Mouse (Mus musculus) liver, adult (tissue): Measurements from ENCODE around the gene Ip6k2.

Source experiments
- GATA4 ChIP-seq: IDR thresholded peaks from 2 replicates; pipeline ENCODE4 v1.6.1; 2014; ENCODE audit warnings: mild to moderate bottlenecking, low read length; ENCODE audit not compliant: insufficient replicate concordance

The Ip6k2 gene

GRCm38 (mm10) chr9:108783548-108784463 lies at the start of gene Ip6k2:
Gene Ip6k2, plus strand, starts transcription at chr9:108783796.
- peak; percentile 100 for TF ChIP-seq GATA4

GRCm38 (mm10) chr9:108734626-108735025 lies 49.0 kb upstream of the Ip6k2 start:
- no peak for TF ChIP-seq GATA4

DNA sequence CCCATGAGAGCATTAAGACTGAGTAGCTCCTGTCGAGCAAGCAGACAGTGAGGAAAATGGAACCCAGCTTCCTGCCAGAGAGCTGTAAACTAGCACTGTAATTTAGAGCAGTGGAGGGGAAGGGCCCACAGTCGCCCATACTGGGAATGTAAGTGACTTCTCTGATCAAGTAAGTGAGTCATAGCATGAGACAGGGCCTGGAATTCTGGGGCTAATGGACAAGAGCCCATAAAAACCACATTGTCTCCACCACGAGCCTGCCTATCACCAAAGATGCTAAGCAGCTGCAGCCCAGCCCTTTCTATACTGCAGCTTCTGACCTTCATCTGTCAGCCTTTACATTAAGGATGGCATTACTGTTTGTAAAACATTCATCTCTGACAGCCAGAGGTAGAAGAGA lies 44.4 kb upstream of the Ip6k2 start:
- no peak for TF ChIP-seq GATA4

DNA sequence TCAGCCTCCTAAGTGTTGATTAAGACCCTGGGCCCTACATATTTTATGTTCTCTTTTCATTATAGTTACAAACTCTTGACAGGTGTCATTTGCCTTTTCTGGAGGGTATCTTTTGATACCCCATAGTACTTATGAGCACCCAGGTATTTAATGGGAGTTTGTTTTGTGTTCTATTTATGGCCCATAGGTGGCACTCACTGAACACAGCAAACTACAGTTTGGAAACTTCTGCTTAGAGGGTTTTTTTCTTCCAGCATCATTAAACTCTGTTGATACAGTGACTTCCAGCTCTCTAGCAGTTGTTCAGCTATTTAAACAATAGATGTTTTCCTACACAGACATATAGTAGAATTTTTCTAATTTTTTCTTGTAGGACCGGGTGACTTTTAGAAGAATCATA lies 43.5 kb upstream of the Ip6k2 start:
- no peak for TF ChIP-seq GATA4

DNA sequence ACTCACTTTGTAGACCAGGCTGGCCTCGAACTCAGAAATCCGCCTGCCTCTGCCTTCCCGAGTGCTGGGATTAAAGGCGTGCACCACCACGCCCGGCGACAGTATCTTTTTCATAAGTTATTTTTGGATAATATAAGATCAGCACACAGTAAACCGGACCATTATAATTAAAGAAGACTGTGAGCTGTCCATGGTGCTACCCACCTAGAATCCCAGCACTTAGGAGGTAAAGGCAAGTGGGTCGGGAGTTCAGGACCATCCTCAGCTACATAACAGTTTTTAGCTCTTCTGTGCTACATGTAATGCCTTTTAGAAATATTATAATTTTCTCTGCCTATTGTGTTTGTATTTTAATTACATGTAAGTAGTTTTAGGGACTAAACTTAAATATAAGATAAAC lies 41.5 kb upstream of the Ip6k2 start:
- no peak for TF ChIP-seq GATA4

DNA sequence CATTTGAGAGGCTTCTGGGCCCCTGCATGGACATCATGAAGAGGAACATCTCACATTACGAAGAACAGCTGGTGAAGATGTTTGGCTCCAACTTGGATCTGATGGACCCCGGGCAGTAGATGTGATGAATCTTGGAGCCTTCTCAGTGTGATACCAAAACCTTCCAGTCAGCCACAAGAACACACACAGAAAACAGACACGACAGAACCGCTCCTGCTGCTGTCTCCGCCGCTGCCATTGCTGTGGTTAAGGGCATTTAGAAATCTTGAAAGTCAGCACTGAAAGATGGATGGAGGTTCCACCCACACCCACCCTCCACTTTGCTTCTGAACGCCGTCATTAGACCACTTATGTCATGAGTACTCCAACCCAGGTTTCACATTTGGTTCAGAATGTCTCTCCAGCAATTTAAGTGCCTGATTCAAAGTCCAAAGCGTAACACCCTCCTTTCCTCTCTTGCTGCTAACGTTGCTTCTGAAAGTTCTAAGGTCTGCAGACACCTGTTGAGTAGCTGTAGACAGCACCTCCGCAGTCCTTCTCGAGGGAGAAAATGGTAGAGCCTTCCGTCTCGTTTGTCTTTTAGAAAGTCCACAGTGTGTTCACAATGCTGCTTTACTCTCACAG lies 36.6 kb upstream of the Ip6k2 start:
- no peak for TF ChIP-seq GATA4

DNA sequence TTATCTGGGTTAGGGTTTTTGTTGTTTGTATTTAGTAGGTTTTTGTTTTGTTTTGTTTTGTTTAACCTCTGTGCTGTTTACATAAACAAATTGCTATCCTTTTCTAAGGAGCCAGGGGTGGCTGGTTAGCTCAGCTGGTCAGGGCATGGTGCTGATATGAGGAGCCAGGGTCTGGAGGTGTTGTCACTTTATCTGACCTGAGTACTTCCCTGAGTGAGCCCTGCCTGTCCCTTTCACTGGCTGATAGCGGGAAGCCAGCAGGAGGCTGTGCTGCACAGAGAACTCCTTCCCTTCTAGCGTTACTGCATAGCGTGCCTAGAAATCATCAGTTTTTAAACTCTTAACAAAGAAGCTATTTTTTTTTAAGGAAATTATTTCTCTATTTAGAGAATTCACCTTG lies 35.9 kb upstream of the Ip6k2 start:
- no peak for TF ChIP-seq GATA4

- TF ChIP-seq GATA4: no peak
These were observed 34.9 kb upstream of the Ip6k2 start for GRCm38 (mm10) chr9:108748600-108749183.

DNA sequence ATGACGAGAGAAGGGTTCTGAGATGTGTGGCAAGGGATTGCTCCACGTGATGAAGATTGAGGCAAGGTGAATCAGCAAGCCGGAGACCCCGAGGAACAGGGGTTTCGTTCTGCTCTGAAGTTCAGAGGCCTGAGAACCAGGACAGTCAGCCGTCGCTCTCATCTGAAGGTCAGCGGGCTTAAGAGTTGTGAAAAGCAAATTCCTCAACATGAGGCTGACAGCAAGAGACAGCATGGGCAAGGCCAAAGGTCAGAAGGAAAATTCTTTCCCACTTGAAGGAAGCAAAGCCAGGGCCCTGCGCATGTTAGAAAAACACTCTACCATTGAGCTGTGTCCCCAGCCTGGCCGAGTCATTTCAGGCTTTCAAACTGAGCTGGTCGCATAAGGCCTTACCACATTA lies 33.0 kb upstream of the Ip6k2 start:
- no peak for TF ChIP-seq GATA4

DNA sequence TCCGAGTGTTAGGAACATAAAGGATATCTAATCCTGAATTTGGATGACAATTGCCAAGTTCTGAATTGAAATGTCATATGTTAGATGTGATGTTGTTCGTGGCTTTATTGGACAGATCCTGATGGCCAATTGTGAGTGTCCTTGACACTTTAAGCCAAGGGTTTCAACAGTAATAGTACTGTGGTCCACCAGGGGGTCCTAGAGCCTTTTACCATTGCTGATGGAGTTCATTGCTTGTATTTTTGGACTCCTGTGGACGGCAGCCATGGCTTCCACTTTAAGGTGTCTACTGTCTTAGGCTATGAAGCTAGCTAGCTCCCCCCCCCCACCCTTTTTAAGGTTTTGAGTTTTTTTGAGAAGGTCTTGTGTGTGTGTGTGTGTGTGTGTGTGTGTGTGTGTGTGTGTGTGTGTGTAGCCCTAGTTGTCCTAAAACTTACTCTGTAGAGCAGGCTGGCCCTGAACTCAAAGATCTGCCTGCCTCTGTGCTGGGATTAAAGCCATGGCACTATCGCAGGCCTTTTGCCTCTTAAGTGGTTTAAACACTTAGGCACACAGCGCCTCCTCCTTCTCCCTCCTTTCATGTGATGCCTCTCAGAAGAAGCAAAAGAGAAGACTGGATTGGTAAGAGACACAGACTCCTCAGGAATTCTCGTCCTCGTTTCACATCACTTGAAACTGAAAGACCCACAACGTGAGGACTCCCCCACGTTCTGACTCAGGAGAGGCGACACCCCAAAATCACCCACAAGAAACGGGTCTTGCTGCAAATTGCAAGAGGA lies 31.3 kb upstream of the Ip6k2 start:
- no peak for TF ChIP-seq GATA4

GRCm38 (mm10) chr9:108753326-108753725 lies 30.3 kb upstream of the Ip6k2 start:
- TF ChIP-seq GATA4: no peak

GRCm38 (mm10) chr9:108753976-108754375 lies 29.6 kb upstream of the Ip6k2 start:
- TF ChIP-seq GATA4: no peak

DNA sequence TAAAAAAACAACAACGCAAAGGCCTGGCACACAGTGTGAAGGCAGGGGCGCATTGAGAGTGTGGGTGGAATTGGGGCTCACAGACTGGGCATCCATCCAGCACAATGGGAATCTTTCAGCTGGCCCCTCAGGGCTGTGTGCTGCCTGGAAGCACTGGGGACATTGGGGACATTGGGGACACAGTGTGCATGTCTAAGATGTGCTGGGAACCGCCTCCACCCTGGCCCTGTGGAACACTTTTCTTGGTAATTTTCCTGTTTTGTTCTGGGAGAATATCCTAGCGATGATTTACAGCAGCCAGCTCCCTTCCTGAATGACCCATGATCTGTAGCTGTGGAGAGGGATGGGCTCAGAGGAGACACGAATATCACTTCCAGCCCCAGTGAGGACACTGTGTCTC lies 29.2 kb upstream of the Ip6k2 start:
- TF ChIP-seq GATA4: no peak

DNA sequence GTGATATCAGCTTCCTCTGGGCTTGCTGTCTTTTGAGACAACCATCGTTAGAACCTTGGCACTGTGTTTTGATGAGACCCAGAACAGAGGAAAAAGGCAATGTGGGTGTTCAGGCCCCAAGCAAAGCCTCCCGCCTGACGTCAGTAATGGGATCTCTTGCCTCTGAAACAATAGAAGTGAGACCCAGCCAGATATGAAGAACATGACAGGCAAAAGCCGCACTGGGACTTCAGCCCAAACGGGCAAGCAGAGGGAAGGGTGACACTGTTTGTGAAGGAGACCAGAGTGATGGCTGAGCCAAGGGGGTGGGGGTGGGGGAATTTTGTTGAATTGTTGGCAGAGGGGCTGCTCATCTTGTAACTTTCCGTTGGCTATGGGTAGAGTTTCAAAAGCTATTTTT lies 26.2 kb upstream of the Ip6k2 start:
- no peak for TF ChIP-seq GATA4

DNA sequence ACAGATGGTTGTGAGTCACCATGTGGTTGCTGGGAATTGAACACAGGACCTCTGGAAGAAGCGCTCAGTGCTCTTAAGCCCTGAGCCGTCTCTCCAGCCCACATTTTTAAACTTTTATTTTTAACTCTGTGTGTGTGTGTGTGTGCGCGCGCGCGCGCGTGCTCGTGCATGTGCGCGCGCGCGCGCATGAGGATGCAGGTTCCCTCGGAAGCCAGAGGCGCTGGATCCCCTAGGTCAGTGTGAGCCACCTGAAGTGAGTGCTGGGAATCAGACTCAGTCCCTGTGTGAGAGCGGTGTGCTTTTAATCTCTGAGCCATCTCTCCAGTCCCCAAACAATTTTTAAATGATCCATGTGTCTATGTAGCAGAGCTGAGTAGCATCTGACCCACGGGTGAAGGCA lies 24.5 kb upstream of the Ip6k2 start:
- TF ChIP-seq GATA4: no peak
